Comparison of ENCODE assay signal across 1 mouse cellular context in the genomic region with DNA sequence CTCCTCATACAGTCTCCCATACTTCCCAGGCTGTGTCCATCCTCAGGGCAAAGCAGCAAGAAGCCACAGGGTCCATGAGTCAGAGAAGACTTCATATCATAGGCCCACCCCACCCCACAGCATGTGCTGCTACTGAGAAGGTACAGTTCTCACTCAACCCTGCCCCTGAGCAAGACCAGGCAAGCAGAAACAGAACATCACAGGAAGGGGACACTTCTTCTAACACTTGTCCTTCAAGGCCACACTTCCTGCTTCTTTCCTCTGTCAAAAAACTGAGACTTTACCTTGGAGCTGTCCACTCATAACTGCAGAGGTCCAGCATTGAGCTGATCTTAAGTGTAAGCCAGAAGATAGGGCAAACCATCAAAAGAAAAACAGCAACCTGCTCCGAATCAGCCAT.
A peak's percentile ranks its signal among the peaks of the same experiment; 100 is the strongest.
TF ChIP-seq lines count a peak whose summit lies in the region.

No protein-coding gene starts in this region.

TF ChIP-seq in CH12.LX, 34 proteins besides CTCF, POLR2A, EP300 and RAD21 (continued from another document):
- TF ChIP-seq E2F4 (IDR thresholded peaks at IDR 0.05; ENCODE audit: insufficient replicate concordance, low read depth, low read length) (no peak), MEF2A (IDR thresholded peaks at IDR 0.05; ENCODE audit: borderline replicate concordance, low read depth, low read length) (peak; percentile 38; the same call in 1 of the 2 replicates), ZMIZ1 (IDR thresholded peaks at IDR 0.05; ENCODE audit: low read depth, low read length) (no peak), JUN (IDR thresholded peaks at IDR 0.05; ENCODE audit: insufficient read depth, low read depth, low read length) (no peak), CHD2 (IDR thresholded peaks at IDR 0.05; ENCODE audit: low read length) (no peak), UBTF (IDR thresholded peaks at IDR 0.05; ENCODE audit: low read depth, low read length) (no peak), HCFC1 (IDR thresholded peaks at IDR 0.05; ENCODE audit: low read depth, low read length) (no peak), BHLHE40 (IDR thresholded peaks at IDR 0.05; ENCODE audit: low read depth, low read length) (peak; percentile 37; the same call in 1 of the 2 replicates), MYC (IDR thresholded peaks at IDR 0.05; ENCODE audit: low read depth, low read length) (0 out of 2 replicates have a peak, but pooled peaks have one; percentile 23), SMC3 (IDR thresholded peaks at IDR 0.05; ENCODE audit: low read depth, low read length) (no peak), PAX5 (IDR thresholded peaks at IDR 0.05; ENCODE audit: low read length) (no peak), CHD1 (IDR thresholded peaks at IDR 0.05; ENCODE audit: low read depth, low read length) (peak; percentile 90; the same call in 1 of the 2 replicates), TCF12 (IDR thresholded peaks at IDR 0.05; ENCODE audit: low read depth, low read length) (peak; percentile 17; the same call in 1 of the 2 replicates), RCOR1 (conservative IDR thresholded peaks at IDR 0.05; ENCODE audit: low read depth, low read length) (no peak), IRF4 (IDR thresholded peaks at IDR 0.05; ENCODE audit: low read depth, low read length) (peak; percentile 77), MAZ (IDR thresholded peaks at IDR 0.05; ENCODE audit: low read depth, low read length) (0 out of 2 replicates have a peak, but pooled peaks have one; percentile 21), USF1 (IDR thresholded peaks at IDR 0.05; ENCODE audit: low read depth, low read length) (no peak), NRF1 (IDR thresholded peaks at IDR 0.05; ENCODE audit: low read depth, low read length) (no peak), USF2 (conservative IDR thresholded peaks at IDR 0.05; ENCODE audit: low read depth, low read length) (no peak), SIN3A (IDR thresholded peaks at IDR 0.05; ENCODE audit: low read length) (no peak), POLR2AphosphoS2 (IDR thresholded peaks at IDR 0.05; ENCODE audit: low read depth, low read length) (no peak), NELFE (IDR thresholded peaks at IDR 0.05; ENCODE audit: low read depth, low read length) (no peak)
